Mouse (Mus musculus) activated CD4-positive, CD25-positive, alpha-beta regulatory T cell (primary cell): ENCODE results near the gene Hist1h3f. TPM values are rescaled to one million over a fixed set of nuclear protein-coding genes. Genes with fewer than 3 reads are reported as not detected.

ENCODE experiments used
- polyA plus RNA-seq, 2 experiments: library from polyadenylated mRNA; unstranded; fragments of 100-300 nt; shearing (Covaris generic); gene quantifications; one replicate each; pipeline ENCODE4 v1.2.1; 2017

Gene Hist1h3f
- polyA plus RNA-seq, 2 experiments from 2014 or later = 0.41 to 0.84 TPM

Other genes with a start within 250 kb of the Hist1h3f start
- 10 to 100 TPM; 22.2 to 25.5 TPM for gene Zfp322a, start 174.8 kb upstream of the Hist1h3f start, polyA plus RNA-seq
- 10 to 100 TPM; 10.1 to 11.6 TPM for gene Abt1, start 120.2 kb upstream of the Hist1h3f start, polyA plus RNA-seq
- not detected for gene Btn1a1, start 78.2 kb upstream of the Hist1h3f start, polyA plus RNA-seq
- gene Btn2a2, start 55.2 kb upstream of the Hist1h3f start, polyA plus RNA-seq = under 1 TPM in 1 of 2 experiments, not detected in 1; 0.12 TPM
- gene Hist1h4h, start 13.0 kb upstream of the Hist1h3f start, polyA plus RNA-seq = 1 to 10 TPM; 1.3 to 4.8 TPM
- not detected for gene Hist1h2af, start 10.1 kb upstream of the Hist1h3f start, polyA plus RNA-seq
- gene Hist1h3g, start 8.6 kb upstream of the Hist1h3f start, polyA plus RNA-seq = not detected
- gene Hist1h2bh, start 660 bp upstream of the Hist1h3f start, polyA plus RNA-seq = under 1 TPM; 0.27 to 0.59 TPM
- 1 to 10 TPM in 1 of 2 experiments, not detected in 1; 2.0 TPM for gene Hist1h4f, start 7.6 kb downstream of the Hist1h3f start, polyA plus RNA-seq
- under 1 TPM; 0.64 to 0.98 TPM for gene Hist1h1d, start 9.2 kb downstream of the Hist1h3f start, polyA plus RNA-seq
- 1 to 10 TPM; 1.4 to 5.5 TPM for gene Hist1h3e, start 18.3 kb downstream of the Hist1h3f start, polyA plus RNA-seq
- gene Hist1h2ae, start 27.2 kb downstream of the Hist1h3f start, polyA plus RNA-seq = 10 to 100 TPM in 1 of 2 experiments, 1 to 10 TPM in 1; 7.7 to 16.3 TPM
- 1 to 10 TPM; 2.7 to 5.0 TPM for gene Hist1h2bg, start 27.3 kb downstream of the Hist1h3f start, polyA plus RNA-seq
- gene Hist1h2bf, start 30.1 kb downstream of the Hist1h3f start, polyA plus RNA-seq = not detected
- gene Hist1h2ad, start 30.3 kb downstream of the Hist1h3f start, polyA plus RNA-seq = under 1 TPM in 1 of 2 experiments, not detected in 1; 0.38 TPM
- under 1 TPM in 1 of 2 experiments, not detected in 1; 0.44 TPM for gene Hist1h3d, start 31.7 kb downstream of the Hist1h3f start, polyA plus RNA-seq
- 10 to 100 TPM; 23.0 to 41.6 TPM for gene Hist1h4d, start 37.5 kb downstream of the Hist1h3f start, polyA plus RNA-seq
- gene Hist1h2be, start 77.1 kb downstream of the Hist1h3f start, polyA plus RNA-seq = 1 to 10 TPM; 1.2 to 1.4 TPM
- gene Hist1h1e, start 78.5 kb downstream of the Hist1h3f start, polyA plus RNA-seq = 10 to 100 TPM in 1 of 2 experiments, 1 to 10 TPM in 1; 7.1 to 18.0 TPM
- gene Hist1h2ac, start 139.9 kb downstream of the Hist1h3f start, polyA plus RNA-seq = under 1 TPM; 0.55 to 0.80 TPM
- 1 to 10 TPM; 3.0 to 4.1 TPM for gene Hist1h2bc, start 140.1 kb downstream of the Hist1h3f start, polyA plus RNA-seq
- under 1 TPM in 1 of 2 experiments, not detected in 1; 0.38 TPM for gene Hist1h1t, start 151.8 kb downstream of the Hist1h3f start, polyA plus RNA-seq
- 1 to 10 TPM; 3.3 to 6.0 TPM for gene Hist1h4c, start 154.4 kb downstream of the Hist1h3f start, polyA plus RNA-seq
- 1 to 10 TPM; 1.3 to 2.6 TPM for gene Hfe, start 166.8 kb downstream of the Hist1h3f start, polyA plus RNA-seq
- gene Hist1h1c, start 194.8 kb downstream of the Hist1h3f start, polyA plus RNA-seq = 10 to 100 TPM; 13.3 to 18.7 TPM
- 1 to 10 TPM; 2.7 to 3.1 TPM for gene Hist1h3c, start 201.6 kb downstream of the Hist1h3f start, polyA plus RNA-seq
- 1 to 10 TPM; 1.1 to 2.8 TPM for gene Hist1h2bb, start 202.7 kb downstream of the Hist1h3f start, polyA plus RNA-seq
- gene Hist1h2ab, start 207.1 kb downstream of the Hist1h3f start, polyA plus RNA-seq = 1 to 10 TPM; 4.6 to 7.2 TPM
- 1 to 10 TPM in 1 of 2 experiments, not detected in 1; 1.4 TPM for gene Hist1h3b, start 208.2 kb downstream of the Hist1h3f start, polyA plus RNA-seq
- gene Hist1h4b, start 213.0 kb downstream of the Hist1h3f start, polyA plus RNA-seq = 1 to 10 TPM; 5.4 to 5.6 TPM
- not detected for gene Hist1h4a, start 217.2 kb downstream of the Hist1h3f start, polyA plus RNA-seq
- 1 to 10 TPM; 5.1 TPM for gene Hist1h3a, start 218.3 kb downstream of the Hist1h3f start, polyA plus RNA-seq
- gene Hist1h1a, start 219.6 kb downstream of the Hist1h3f start, polyA plus RNA-seq = 1 to 10 TPM; 2.5 to 3.0 TPM
- under 1 TPM in 1 of 2 experiments, not detected in 1; 0.17 TPM for gene Trim38, start 225.9 kb downstream of the Hist1h3f start, polyA plus RNA-seq